Mouse (Mus musculus) ovary, adult 2 months (tissue): ENCODE data around the gene Ptgds. TPM values are rescaled to one million over a fixed set of nuclear protein-coding genes. Genes with fewer than 3 reads are reported as not detected.

Experiments used
- polyA plus RNA-seq: library from polyadenylated mRNA; depleted of rRNA; stranded (reverse); fragments of >200 nt; gene quantifications from 2 replicates; pipeline ENCODE4 v1.2.3, GENCODE M21; 2012; rRNA removed

Ptgds gene
- 17.0 and 20.7 TPM in 2 replicates for polyA plus RNA-seq

DNA sequence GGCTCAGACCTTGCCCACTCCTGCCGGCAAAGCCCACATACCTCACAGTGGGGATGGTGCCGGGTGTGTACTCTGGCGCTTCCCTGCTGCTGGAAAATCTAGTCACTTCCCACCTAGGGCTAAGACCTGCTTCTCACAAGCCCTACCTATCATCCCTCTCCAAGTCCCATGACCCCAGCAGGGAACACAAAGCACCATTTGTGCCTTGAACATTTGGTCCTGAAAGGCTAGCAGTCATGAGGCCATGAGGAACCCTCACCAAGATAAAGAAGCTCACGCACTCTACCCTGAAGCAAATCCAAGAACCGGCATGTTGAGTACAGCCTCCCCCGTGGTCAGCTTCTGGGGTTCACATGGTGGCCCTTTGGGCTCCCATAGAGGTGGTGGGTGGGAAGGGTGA, at the start of gene Ptgds:
Gene Ptgds (minus strand): TSS at position 78 of the 400 bp plus-strand sequence.

GRCm38 (mm10) chr2:25501593-25502486, 32.0 kb upstream of the Ptgds start, which contains the start of gene C8g:
Gene C8g (minus strand): TSS chr2:25501719.

GRCm38 (mm10) chr2:25500576-25501405, 30.9 kb upstream of the Ptgds start, which contains the start of gene Fbxw5:
Gene Fbxw5 (plus strand): TSS chr2:25500750.

DNA sequence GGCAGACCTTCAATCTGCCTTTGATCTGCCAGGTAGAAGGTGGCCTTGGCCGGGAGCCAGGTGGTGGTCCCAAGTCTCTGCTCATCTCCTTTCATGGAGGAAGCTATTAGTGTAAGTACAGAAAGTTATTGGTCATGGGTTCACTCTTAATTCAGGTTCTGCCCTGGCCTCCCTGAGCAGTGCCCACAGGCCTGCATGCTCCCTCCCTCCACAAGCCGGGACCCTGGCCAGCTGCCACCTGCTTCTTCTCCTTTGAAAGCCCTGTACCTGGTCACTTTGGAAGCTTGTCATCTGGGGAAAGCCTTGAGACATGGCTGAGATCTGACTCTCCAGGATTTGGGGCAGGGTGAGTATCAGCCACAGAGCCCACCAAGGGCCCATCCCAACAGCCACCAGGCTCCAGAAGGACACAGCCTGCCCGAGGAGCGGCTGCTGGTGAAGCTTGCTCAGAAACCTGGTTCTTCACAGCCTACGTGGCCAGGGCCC, 23.7 kb upstream of the Ptgds start, which contains the start of gene Lcn12:
Gene Lcn12 (minus strand): TSS at position 436 of the 486 bp plus-strand sequence.

GRCm38 (mm10) chr2:25460551-25461309, 9.1 kb downstream of the Ptgds start, which contains the start of gene Paxx:
Gene Paxx (minus strand): TSS chr2:25461094.

DNA sequence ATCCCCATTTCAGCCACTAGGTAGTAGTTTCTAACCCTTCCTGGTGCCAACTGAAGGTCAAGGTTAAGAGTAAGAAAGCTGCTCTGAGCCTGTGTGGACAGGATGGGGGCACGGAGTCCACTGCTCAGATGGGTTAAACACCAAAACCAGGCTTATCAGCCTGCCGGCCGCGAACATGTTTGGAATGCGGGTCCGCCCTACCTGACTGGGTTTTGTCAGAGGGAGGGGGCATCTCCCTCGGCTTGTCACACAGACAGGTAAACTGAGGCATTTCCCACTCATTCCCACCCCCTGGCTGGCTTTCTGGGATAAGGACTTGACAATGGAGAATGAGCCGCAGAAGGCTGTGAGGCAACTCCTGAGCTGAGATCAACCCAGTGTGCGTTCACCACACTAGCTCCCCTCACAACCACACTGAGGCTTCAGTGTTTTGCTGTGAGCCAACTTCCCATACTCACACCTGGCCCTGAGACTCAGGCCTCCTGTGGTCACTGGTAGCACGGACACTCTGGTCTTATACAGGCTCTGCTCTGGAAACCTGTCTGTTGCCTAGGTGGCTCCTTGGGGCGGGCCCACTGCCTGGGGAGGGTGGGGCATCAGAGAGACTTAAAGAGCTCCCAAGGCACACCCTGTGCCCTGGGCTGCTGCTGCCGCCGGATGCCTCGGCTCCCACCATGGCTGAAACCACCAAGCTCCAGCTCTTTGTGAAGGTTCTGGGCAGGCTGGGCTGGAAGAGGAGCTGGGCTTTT, 13.5 kb downstream of the Ptgds start, which contains the start of gene Clic3:
Gene Clic3 (plus strand): TSS at position 634 of the 749 bp plus-strand sequence.

DNA sequence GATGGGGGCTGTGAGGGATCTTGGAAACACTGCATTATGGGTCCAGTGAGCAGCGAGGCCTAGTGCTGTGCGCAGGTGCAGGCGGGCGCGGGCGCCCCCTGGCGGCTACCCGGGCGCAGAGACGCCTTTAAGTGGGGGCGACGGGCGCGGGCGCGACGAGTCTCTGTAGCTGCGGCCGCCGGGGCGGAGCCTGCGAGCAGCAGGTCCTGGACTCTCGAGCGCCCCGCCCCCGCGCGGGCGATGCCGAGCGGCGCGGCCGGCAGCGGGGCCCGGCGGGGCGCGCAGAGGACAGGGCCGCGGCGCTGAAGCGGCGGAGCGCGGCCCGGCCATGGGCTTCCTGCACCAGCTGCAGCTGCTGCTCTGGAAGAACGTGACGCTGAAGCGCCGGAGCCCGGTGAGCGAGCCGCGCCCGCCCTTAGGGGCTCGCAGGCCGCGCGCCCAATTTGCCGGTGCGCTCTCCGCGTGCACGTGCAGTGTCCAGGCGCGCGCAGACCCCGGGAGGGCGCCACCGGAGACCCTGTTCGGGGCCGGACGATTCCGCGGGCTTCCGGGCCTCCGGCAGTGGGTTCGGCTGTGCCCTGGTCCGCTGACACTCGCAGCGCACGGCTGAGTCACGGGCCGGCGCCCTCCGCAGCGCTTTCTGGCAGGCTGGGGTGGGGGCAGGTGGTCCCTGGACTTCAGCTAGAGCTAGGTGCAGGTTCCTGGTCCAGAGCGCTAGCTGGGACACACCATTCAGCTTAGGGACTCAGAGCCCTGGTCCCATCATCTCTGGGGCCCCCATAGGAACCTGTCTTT, 41.2 kb downstream of the Ptgds start, which contains the start of gene Abca2:
Gene Abca2 (plus strand): TSS at position 262 of the 795 bp plus-strand sequence.

DNA sequence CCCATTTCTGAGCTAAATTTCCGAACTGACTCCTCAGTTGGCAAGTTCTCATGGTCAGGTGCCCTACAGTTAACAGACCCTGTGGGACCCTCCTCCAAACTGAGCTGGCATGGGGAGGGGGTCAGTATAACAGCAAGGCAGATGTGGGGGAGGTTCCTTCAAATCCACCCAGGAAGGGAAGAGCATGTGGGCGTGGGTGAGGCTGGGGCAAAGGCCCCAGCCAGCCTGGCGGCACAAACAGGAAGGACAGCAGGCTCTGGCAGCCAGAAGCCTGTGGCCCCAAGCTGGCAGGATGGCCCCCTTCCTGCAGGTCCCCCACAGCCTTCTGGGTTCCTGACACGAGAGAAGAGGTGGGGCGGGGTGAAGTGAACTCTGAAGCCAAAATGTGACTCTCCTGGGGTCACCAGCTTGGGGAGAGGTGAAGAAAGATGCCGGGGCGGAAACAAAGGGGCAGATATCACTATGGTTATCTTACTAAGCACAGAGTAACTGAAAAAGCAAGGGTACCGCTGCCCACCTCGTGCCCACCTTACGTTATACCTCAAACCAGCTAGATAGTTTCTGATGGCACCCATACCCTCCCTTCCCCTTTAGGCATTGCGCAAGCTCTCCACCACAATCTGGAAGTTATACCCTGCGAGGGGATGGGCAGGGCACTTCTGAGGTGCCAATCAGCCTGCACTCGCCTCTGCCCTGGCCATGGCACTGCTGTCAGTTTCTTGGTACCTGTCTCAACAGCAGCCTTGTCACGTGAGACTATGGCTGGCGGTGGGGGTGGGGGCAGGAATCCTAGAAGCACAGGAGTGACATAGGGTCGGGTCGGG, 47.0 kb downstream of the Ptgds start, which contains the start of gene Fut7:
Gene Fut7 (plus strand): TSS at position 681 of the 824 bp plus-strand sequence.

Other genes with a start within 250 kb of the Ptgds start
- gene Tubb4b, start 245.3 kb downstream of the Ptgds start, polyA plus RNA-seq: 582 and 710 TPM in 2 replicates
- gene Slc34a3, start 235.7 kb downstream of the Ptgds start, polyA plus RNA-seq: not detected in 2 replicates
- gene Rnf224, start 233.3 kb downstream of the Ptgds start, polyA plus RNA-seq: 0.10 TPM in 1 of 2 replicates, not detected in the other
- 27.2 and 28.5 TPM in 2 replicates for gene Rnf208, start 227.8 kb downstream of the Ptgds start, polyA plus RNA-seq
- gene Cysrt1, start 227.6 kb downstream of the Ptgds start, polyA plus RNA-seq: 1.6 and 1.7 TPM in 2 replicates
- 31.6 and 35.4 TPM in 2 replicates for gene AL732309.1, start 223.2 kb downstream of the Ptgds start, polyA plus RNA-seq
- 85.0 and 109 TPM in 2 replicates for gene Tmem203, start 214.6 kb downstream of the Ptgds start, polyA plus RNA-seq
- 30.9 and 32.4 TPM in 2 replicates for gene Tprn, start 207.4 kb downstream of the Ptgds start, polyA plus RNA-seq
- 85.4 and 91.9 TPM in 2 replicates for gene Ssna1, start 197.6 kb downstream of the Ptgds start, polyA plus RNA-seq
- 112 and 124 TPM in 2 replicates for gene Anapc2, start 197.6 kb downstream of the Ptgds start, polyA plus RNA-seq
- 0.51 and 0.55 TPM in 2 replicates for gene Tmem210, start 181.9 kb downstream of the Ptgds start, polyA plus RNA-seq
- gene Lrrc26, start 180.1 kb downstream of the Ptgds start, polyA plus RNA-seq: 37.9 and 39.1 TPM in 2 replicates
- gene Grin1, start 150.9 kb downstream of the Ptgds start, polyA plus RNA-seq: 1.1 and 1.7 TPM in 2 replicates
- gene Man1b1, start 137.7 kb downstream of the Ptgds start, polyA plus RNA-seq: 9.7 and 12.0 TPM in 2 replicates
- gene Dpp7, start 113.7 kb downstream of the Ptgds start, polyA plus RNA-seq: 50.5 and 59.0 TPM in 2 replicates
- 59.3 and 63.2 TPM in 2 replicates for gene Uap1l1, start 104.4 kb downstream of the Ptgds start, polyA plus RNA-seq
- gene Sapcd2, start 97.7 kb downstream of the Ptgds start, polyA plus RNA-seq: 16.5 and 18.1 TPM in 2 replicates
- gene Entpd2, start 74.2 kb downstream of the Ptgds start, polyA plus RNA-seq: 33.0 and 33.1 TPM in 2 replicates
- 300 and 413 TPM in 2 replicates for gene Npdc1, start 70.7 kb downstream of the Ptgds start, polyA plus RNA-seq
- 0.38 and 0.46 TPM in 2 replicates for gene Fut7, start 46.8 kb downstream of the Ptgds start, polyA plus RNA-seq
- 54.2 and 56.6 TPM in 2 replicates for gene Abca2, start 41.3 kb downstream of the Ptgds start, polyA plus RNA-seq
- 36.3 and 57.3 TPM in 2 replicates for gene Clic3, start 13.2 kb downstream of the Ptgds start, polyA plus RNA-seq
- gene Paxx, start 9.0 kb downstream of the Ptgds start, polyA plus RNA-seq: 87.0 and 99.6 TPM in 2 replicates
- not detected in 2 replicates for gene Lcn12, start 23.9 kb upstream of the Ptgds start, polyA plus RNA-seq
- 24.5 and 26.0 TPM in 2 replicates for gene Fbxw5, start 30.7 kb upstream of the Ptgds start, polyA plus RNA-seq
- 5.0 TPM in 2 replicates for gene C8g, start 31.7 kb upstream of the Ptgds start, polyA plus RNA-seq
- 19.3 and 21.8 TPM in 2 replicates for gene Traf2, start 76.9 kb upstream of the Ptgds start, polyA plus RNA-seq
- gene Edf1, start 87.8 kb upstream of the Ptgds start, polyA plus RNA-seq: 124 and 162 TPM in 2 replicates
- gene Mamdc4, start 104.8 kb upstream of the Ptgds start, polyA plus RNA-seq: 20.7 and 30.4 TPM in 2 replicates
- gene Phpt1, start 105.2 kb upstream of the Ptgds start, polyA plus RNA-seq: 73.9 and 105 TPM in 2 replicates
- 8.4 and 10.4 TPM in 2 replicates for gene Ajm1, start 111.7 kb upstream of the Ptgds start, polyA plus RNA-seq
- gene Rabl6, start 138.5 kb upstream of the Ptgds start, polyA plus RNA-seq: 123 and 169 TPM in 2 replicates
- not detected in 2 replicates for gene Ccdc183, start 147.6 kb upstream of the Ptgds start, polyA plus RNA-seq
- 22.5 and 36.2 TPM in 2 replicates for gene Tmem141, start 152.0 kb upstream of the Ptgds start, polyA plus RNA-seq
- 1.2 and 1.8 TPM in 2 replicates for gene Fcna, start 158.0 kb upstream of the Ptgds start, polyA plus RNA-seq
- gene Lcn8, start 183.1 kb upstream of the Ptgds start, polyA plus RNA-seq: not detected in 2 replicates
- not detected in 2 replicates for gene Lcn5, start 187.9 kb upstream of the Ptgds start, polyA plus RNA-seq
- gene Lcn6, start 206.7 kb upstream of the Ptgds start, polyA plus RNA-seq: not detected in 2 replicates
- gene Lcn10, start 212.7 kb upstream of the Ptgds start, polyA plus RNA-seq: not detected in 2 replicates
- gene Obp2a, start 230.0 kb upstream of the Ptgds start, polyA plus RNA-seq: not detected in 2 replicates
- gene Bmyc, start 236.7 kb upstream of the Ptgds start, polyA plus RNA-seq: 98.8 and 103 TPM in 2 replicates